Mouse (Mus musculus): Measurements from ENCODE around the gene Armc2.

GRCm38 (mm10) chr10:41888365-41888941 lies 129.8 kb downstream of the Armc2 start:
- TF ChIP-seq JUND (conservative IDR thresholded peaks at IDR 0.05; ENCODE audit: low read depth, low read length) (no peak), NELFE (IDR thresholded peaks at IDR 0.05; ENCODE audit: low read depth, low read length) (0 out of 2 replicates have a peak, but pooled peaks have one; percentile 32), CTCF (conservative IDR thresholded peaks at IDR 0.05 in 1 of 2, IDR thresholded peaks at IDR 0.05 in 1 of 2; ENCODE audit: low read depth in 2 of 2, low read length in 2 of 2) (peak; percentile 21 to 47; a peak in 2 of 4 replicates), MEF2A (IDR thresholded peaks at IDR 0.05; ENCODE audit: borderline replicate concordance, low read depth, low read length) (0 out of 2 replicates have a peak, but pooled peaks have one; percentile 13), CHD2 (IDR thresholded peaks at IDR 0.05; ENCODE audit: low read length) (no peak), PAX5 (IDR thresholded peaks at IDR 0.05; ENCODE audit: low read length) (no peak), BHLHE40 (IDR thresholded peaks at IDR 0.05; ENCODE audit: low read depth, low read length) (no peak), MAFK (IDR thresholded peaks at IDR 0.05; ENCODE audit: insufficient replicate concordance, low read length) (peak; percentile 69; the same call in 1 of the 2 replicates), POLR2A (IDR thresholded peaks at IDR 0.05; ENCODE audit: low read depth, low read length) (no peak), ZC3H11A (IDR thresholded peaks at IDR 0.05; ENCODE audit: low read depth, low read length) (no peak), MAX (IDR thresholded peaks at IDR 0.05; ENCODE audit: low read length) (peak; percentile 24; the same call in 1 of the 2 replicates), JUN (IDR thresholded peaks at IDR 0.05; ENCODE audit: insufficient read depth, low read depth, low read length) (no peak), NRF1 (IDR thresholded peaks at IDR 0.05; ENCODE audit: low read depth, low read length) (no peak)

Measured in CH12.LX (cell line).